Mouse (Mus musculus) cerebral cortex, adult 2 months (tissue): Measurements from ENCODE around the gene Grik4.

Experiments
- WGBS: fragments of 180-500 bp; shearing (Covaris S2); methylation state at CpG from one replicate; pipeline ENCODE4 v1.1.7; 2018; 5-methylcytosine and 5-hydroxymethylcytosine counted together

The Grik4 gene

GRCm38 (mm10) chr9:42898091-42898591 is 46.2 kb downstream of the Grik4 start:
- 25% methylated on average over 11 of the region's 11 CpGs for WGBS

- WGBS: under 1% methylated on average over 52 of the region's 52 CpGs
Observed at GRCm38 (mm10) chr9:42897361-42898051, 46.8 kb downstream of the Grik4 start.

GRCm38 (mm10) chr9:42896421-42897210 is 47.7 kb downstream of the Grik4 start:
- 32% methylated on average over 16 of the region's 16 CpGs for WGBS

GRCm38 (mm10) chr9:42892765-42893164 is 51.5 kb downstream of the Grik4 start:
- 89% methylated on average over 8 of the region's 8 CpGs for WGBS

GRCm38 (mm10) chr9:42887930-42888329 is 56.4 kb downstream of the Grik4 start:
- WGBS: 48% methylated on average over 4 of the region's 4 CpGs

- 76% methylated on average over 15 of the region's 15 CpGs for WGBS
Observed at GRCm38 (mm10) chr9:42886112-42886766, 58.1 kb downstream of the Grik4 start.

- 76% methylated on average over 8 of the region's 8 CpGs for WGBS
Observed at GRCm38 (mm10) chr9:42885566-42885965, 58.7 kb downstream of the Grik4 start.

- WGBS: 82% methylated on average over 11 of the region's 11 CpGs
Observed at GRCm38 (mm10) chr9:42885123-42885522, 59.2 kb downstream of the Grik4 start.

GRCm38 (mm10) chr9:42883006-42883759 is 61.1 kb downstream of the Grik4 start:
- WGBS: 78% methylated on average over 10 of the region's 10 CpGs

- WGBS: 40% methylated on average over 11 of the region's 11 CpGs
Observed at GRCm38 (mm10) chr9:42882313-42882712, 62.0 kb downstream of the Grik4 start.

GRCm38 (mm10) chr9:42881040-42881439 is 63.3 kb downstream of the Grik4 start:
- 72% methylated on average over 8 of the region's 8 CpGs for WGBS

- WGBS: 28% methylated on average over 7 of the region's 7 CpGs
Observed at GRCm38 (mm10) chr9:42878401-42878800, 65.9 kb downstream of the Grik4 start.

- 85% methylated on average over 6 of the region's 6 CpGs for WGBS
Observed at GRCm38 (mm10) chr9:42872885-42873284, 71.4 kb downstream of the Grik4 start.

GRCm38 (mm10) chr9:42871681-42872080 is 72.6 kb downstream of the Grik4 start:
- WGBS: 70% methylated on average over 4 of the region's 4 CpGs

GRCm38 (mm10) chr9:42870257-42870656 is 74.0 kb downstream of the Grik4 start:
- 64% methylated on average over 9 of the region's 9 CpGs for WGBS

- WGBS: 47% methylated on average over 10 of the region's 10 CpGs
Observed at GRCm38 (mm10) chr9:42868508-42868907, 75.8 kb downstream of the Grik4 start.

- 81% methylated on average over 4 of the region's 4 CpGs for WGBS
Observed at GRCm38 (mm10) chr9:42866650-42867049, 77.6 kb downstream of the Grik4 start.

- 63% methylated on average over 11 of the region's 11 CpGs for WGBS
Observed at GRCm38 (mm10) chr9:42865036-42865829, 79.1 kb downstream of the Grik4 start.

GRCm38 (mm10) chr9:42863360-42863759 is 80.9 kb downstream of the Grik4 start:
- 86% methylated on average over 5 of the region's 5 CpGs for WGBS

- 90% methylated on average over 6 of the region's 6 CpGs for WGBS
Observed at GRCm38 (mm10) chr9:42861711-42862110, 82.6 kb downstream of the Grik4 start.

GRCm38 (mm10) chr9:42861238-42861637 is 83.1 kb downstream of the Grik4 start:
- 93% methylated on average over 11 of the region's 11 CpGs for WGBS
